Mouse (Mus musculus): ENCODE measurements around the gene Itga8. TPM values are rescaled to one million over a fixed set of nuclear protein-coding genes. Genes with fewer than 3 reads are reported as not detected.
A peak's percentile ranks its signal among the peaks of the same experiment; 100 is the strongest.

Gene Itga8
- polyA plus RNA-seq, 1 experiment from 2014 or later: 17.7 TPM

GRCm38 (mm10) chr2:12292023-12292820 is 9.5 kb downstream of the Itga8 start:
- Histone ChIP-seq H3K4me2 (replicated peaks) (no peak overlapping the region), H3K9me3 (no peaks in the 10 kb centered on the region), H3K27ac (no peak overlapping the region), H3K4me3 (no peak overlapping the region), H3K9ac (no peak overlapping the region), H3K27me3 (no peaks in the 10 kb centered on the region), H3K4me1 (peaks cover 26% of the 10 kb centered on the region), H3K36me3 (no peaks in the 10 kb centered on the region)
- ATAC-seq (ENCODE audit: low FRiP score, low read depth): no peak
- WGBS: 35% methylated on average over 8 of the region's 8 CpGs

- no peaks in the 10 kb centered on the region for H3K27me3 ChIP-seq
- ATAC-seq (ENCODE audit: low FRiP score, low read depth): no peak
- H3K9ac ChIP-seq: no peak overlapping the region
- H3K4me2 ChIP-seq (replicated peaks): no peak overlapping the region
- WGBS: 66% methylated on average over 3 of the region's 3 CpGs
- peaks cover 23% of the 10 kb centered on the region for H3K4me1 ChIP-seq
- H3K4me3 ChIP-seq: no peak overlapping the region
- H3K9me3 ChIP-seq: no peaks in the 10 kb centered on the region
- no peak overlapping the region for H3K27ac ChIP-seq
- H3K36me3 ChIP-seq: no peaks in the 10 kb centered on the region
These were observed 11.5 kb downstream of the Itga8 start for GRCm38 (mm10) chr2:12290235-12290634.

GRCm38 (mm10) chr2:12287831-12288230 is 13.9 kb downstream of the Itga8 start:
- Histone ChIP-seq H3K4me3 (no peak overlapping the region), H3K36me3 (no peaks in the 10 kb centered on the region), H3K9me3 (no peaks in the 10 kb centered on the region), H3K4me1 (peaks cover 11% of the 10 kb centered on the region), H3K4me2 (replicated peaks) (no peak overlapping the region), H3K9ac (no peak overlapping the region), H3K27ac (no peak overlapping the region), H3K27me3 (no peaks in the 10 kb centered on the region)
- no peak for ATAC-seq (ENCODE audit: low FRiP score, low read depth)
- WGBS: 82% methylated on average over 3 of the region's 3 CpGs

GRCm38 (mm10) chr2:12280664-12281063 is 21.1 kb downstream of the Itga8 start:
- Histone ChIP-seq H3K4me1 (peaks cover 17% of the 10 kb centered on the region), H3K27ac (no peak overlapping the region), H3K9ac (no peak overlapping the region), H3K27me3 (no peaks in the 10 kb centered on the region; the same call in 1 of the 2 replicates), H3K4me3 (no peak overlapping the region), H3K4me2 (replicated peaks) (no peak overlapping the region), H3K9me3 (no peaks in the 10 kb centered on the region), H3K36me3 (no peaks in the 10 kb centered on the region)
- 91% methylated on average over 1 of the region's 1 CpGs for WGBS
- no peak for ATAC-seq (ENCODE audit: low FRiP score, low read depth)

GRCm38 (mm10) chr2:12279070-12279612 is 22.6 kb downstream of the Itga8 start:
- Histone ChIP-seq H3K27me3 (no peaks in the 10 kb centered on the region; the same call in 1 of the 2 replicates), H3K9me3 (no peaks in the 10 kb centered on the region), H3K27ac (no peak overlapping the region), H3K4me3 (no peak overlapping the region), H3K4me2 (replicated peaks) (no peak overlapping the region), H3K4me1 (peaks cover 17% of the 10 kb centered on the region), H3K36me3 (no peaks in the 10 kb centered on the region), H3K9ac (no peak overlapping the region)
- ATAC-seq (ENCODE audit: low FRiP score, low read depth): peak; percentile 36; the same call in 1 of the 2 replicates
- 25% methylated on average over 4 of the region's 4 CpGs for WGBS

GRCm38 (mm10) chr2:12256635-12257317 is 44.9 kb downstream of the Itga8 start:
- Histone ChIP-seq H3K27ac (no peak overlapping the region), H3K9ac (no peak overlapping the region), H3K27me3 (no peaks in the 10 kb centered on the region), H3K36me3 (peaks cover 3% of the 10 kb centered on the region; the same call in 1 of the 2 replicates), H3K4me2 (replicated peaks) (no peak overlapping the region), H3K4me3 (no peak overlapping the region), H3K9me3 (no peaks in the 10 kb centered on the region; the same call in 1 of the 2 replicates), H3K4me1 (peaks cover 17% of the 10 kb centered on the region)
- ATAC-seq (ENCODE audit: low FRiP score, low read depth): no peak
- WGBS: 79% methylated on average over 2 of the region's 2 CpGs

- H3K27ac ChIP-seq: no peak overlapping the region
- ATAC-seq (ENCODE audit: low FRiP score, low read depth): no peak
- H3K4me2 ChIP-seq (replicated peaks): no peak overlapping the region
- H3K4me1 ChIP-seq: peaks cover 17% of the 10 kb centered on the region
- H3K4me3 ChIP-seq: no peak overlapping the region
- WGBS: 50% methylated on average over 2 of the region's 2 CpGs
- H3K27me3 ChIP-seq: no peaks in the 10 kb centered on the region
- H3K9ac ChIP-seq: no peak overlapping the region
- H3K9me3 ChIP-seq: no peaks in the 10 kb centered on the region
- peaks cover 3% of the 10 kb centered on the region; the same call in 1 of the 2 replicates for H3K36me3 ChIP-seq
These were observed 45.8 kb downstream of the Itga8 start for GRCm38 (mm10) chr2:12255901-12256300.

GRCm38 (mm10) chr2:12235345-12235744 is 66.4 kb downstream of the Itga8 start:
- Histone ChIP-seq H3K9ac (no peak overlapping the region), H3K9me3 (no peaks in the 10 kb centered on the region), H3K36me3 (0 out of 2 replicates have a peak, but pooled peaks cover 4% of the 10 kb centered on the region), H3K27ac (no peak overlapping the region), H3K4me1 (no peaks in the 10 kb centered on the region), H3K4me3 (no peak overlapping the region), H3K27me3 (no peaks in the 10 kb centered on the region), H3K4me2 (replicated peaks) (no peak overlapping the region)
- ATAC-seq (ENCODE audit: low FRiP score, low read depth): no peak
- 87% methylated on average over 3 of the region's 3 CpGs for WGBS

- H3K27me3 ChIP-seq: no peaks in the 10 kb centered on the region
- H3K9me3 ChIP-seq: no peaks in the 10 kb centered on the region
- no peak for ATAC-seq (ENCODE audit: low FRiP score, low read depth)
- H3K4me1 ChIP-seq: peaks cover 14% of the 10 kb centered on the region
- H3K4me2 ChIP-seq (replicated peaks): no peak overlapping the region
- H3K36me3 ChIP-seq: 0 out of 2 replicates have a peak, but pooled peaks cover 4% of the 10 kb centered on the region
- no peak overlapping the region for H3K4me3 ChIP-seq
- H3K9ac ChIP-seq: no peak overlapping the region
- WGBS: 74% methylated on average over 2 of the region's 2 CpGs
- no peak overlapping the region for H3K27ac ChIP-seq
These were observed 72.0 kb downstream of the Itga8 start for GRCm38 (mm10) chr2:12229721-12230120.

- Histone ChIP-seq H3K4me3 (no peak overlapping the region), H3K27ac (no peak overlapping the region), H3K27me3 (no peaks in the 10 kb centered on the region), H3K9me3 (no peaks in the 10 kb centered on the region), H3K4me2 (replicated peaks) (no peak overlapping the region), H3K9ac (no peak overlapping the region), H3K36me3 (0 out of 2 replicates have a peak, but pooled peaks cover 4% of the 10 kb centered on the region), H3K4me1 (peaks cover 16% of the 10 kb centered on the region)
- ATAC-seq (ENCODE audit: low FRiP score, low read depth): no peak
- 74% methylated on average over 3 of the region's 3 CpGs for WGBS
These were observed 73.4 kb downstream of the Itga8 start for GRCm38 (mm10) chr2:12228335-12228734.

GRCm38 (mm10) chr2:12227243-12227642 is 74.5 kb downstream of the Itga8 start:
- Histone ChIP-seq H3K27ac (no peak overlapping the region), H3K9me3 (no peaks in the 10 kb centered on the region), H3K4me3 (no peak overlapping the region), H3K36me3 (no peaks in the 10 kb centered on the region), H3K27me3 (no peaks in the 10 kb centered on the region), H3K9ac (no peak overlapping the region), H3K4me2 (replicated peaks) (no peak overlapping the region), H3K4me1 (peaks cover 19% of the 10 kb centered on the region)
- 61% methylated on average over 2 of the region's 2 CpGs for WGBS
- ATAC-seq (ENCODE audit: low FRiP score, low read depth): no peak

- no peaks in the 10 kb centered on the region for H3K9me3 ChIP-seq
- peaks cover 27% of the 10 kb centered on the region for H3K4me1 ChIP-seq
- no peaks in the 10 kb centered on the region for H3K36me3 ChIP-seq
- no peak overlapping the region for H3K9ac ChIP-seq
- ATAC-seq (ENCODE audit: low FRiP score, low read depth): no peak
- H3K4me2 ChIP-seq (replicated peaks): no peak overlapping the region
- H3K4me3 ChIP-seq: no peak overlapping the region
- no peak overlapping the region for H3K27ac ChIP-seq
- WGBS: 94% methylated on average over 1 of the region's 1 CpGs
- no peaks in the 10 kb centered on the region for H3K27me3 ChIP-seq
These were observed 75.4 kb downstream of the Itga8 start for GRCm38 (mm10) chr2:12226367-12226766.
